Mouse (Mus musculus) common myeloid progenitor, adult 5-6 weeks (primary cell): ENCODE data around the gene Enc1. TPM values are rescaled to one million over a fixed set of nuclear protein-coding genes. Genes with fewer than 3 reads are reported as not detected.

Experiments used
- ATAC-seq: replicated peaks from 2 replicates; pipeline ENCODE4 v1.8.0; 2016; ENCODE audit warnings: low read depth, mild to moderate bottlenecking, moderate TSS enrichment, inconsistent platforms; ENCODE audit not compliant: poor library complexity, severe bottlenecking
- total RNA-seq: library from RNA; stranded (forward); fragments of 200-1000, 187-1606 nt; gene quantifications from 2 replicates; pipeline ENCODE4 v1.2.3, GENCODE M21; 2017

The Enc1 gene
- total RNA-seq = 2.4 and 4.8 TPM in 2 replicates

- ATAC-seq = peak; percentile 76
Observed at GRCm38 (mm10) chr13:97240965-97241786, at the start of gene Enc1. Gene Enc1 (plus strand): TSS chr13:97241105.

DNA sequence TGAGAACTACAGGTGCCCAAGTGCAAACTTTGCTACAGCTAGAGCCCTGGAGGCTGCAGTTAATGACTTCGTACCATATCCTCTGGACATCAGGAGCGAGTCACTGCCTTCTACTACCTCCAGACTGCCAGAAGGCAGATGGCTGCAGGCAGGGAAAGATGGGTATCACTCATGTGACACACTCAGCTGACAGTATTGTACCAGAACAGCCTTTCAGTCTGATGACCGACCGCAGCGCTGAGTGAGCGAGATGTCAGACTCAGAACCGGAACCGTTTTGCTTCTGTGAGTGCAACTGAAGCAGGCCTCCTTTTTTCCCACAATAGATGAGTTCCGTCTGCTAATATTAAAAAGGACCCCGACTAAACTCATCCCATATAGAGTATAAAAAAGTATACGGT is 48.3 kb upstream of the Enc1 start:
- ATAC-seq = no peak

DNA sequence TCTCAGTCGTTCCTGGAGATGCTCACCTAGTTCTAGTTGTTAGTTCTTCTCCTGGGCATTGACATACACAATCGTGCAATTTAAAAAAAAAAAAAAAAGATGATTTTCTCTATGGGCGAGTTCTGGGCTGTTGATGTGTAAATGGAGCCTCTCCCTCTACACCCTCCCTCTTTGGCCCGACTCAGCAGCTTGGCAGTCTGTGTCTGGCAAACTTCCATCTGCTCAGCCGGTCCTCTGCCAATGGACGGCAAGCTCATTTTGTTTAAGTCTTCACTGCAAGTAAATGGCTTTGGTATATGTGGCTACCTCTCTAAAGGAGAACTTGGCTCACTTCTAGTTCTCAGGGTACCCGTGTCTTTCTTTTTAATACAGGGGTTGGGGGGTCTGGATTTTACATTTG is 47.5 kb upstream of the Enc1 start:
- ATAC-seq = no peak

- ATAC-seq = no peak
Observed at GRCm38 (mm10) chr13:97196186-97196924, 44.5 kb upstream of the Enc1 start.

DNA sequence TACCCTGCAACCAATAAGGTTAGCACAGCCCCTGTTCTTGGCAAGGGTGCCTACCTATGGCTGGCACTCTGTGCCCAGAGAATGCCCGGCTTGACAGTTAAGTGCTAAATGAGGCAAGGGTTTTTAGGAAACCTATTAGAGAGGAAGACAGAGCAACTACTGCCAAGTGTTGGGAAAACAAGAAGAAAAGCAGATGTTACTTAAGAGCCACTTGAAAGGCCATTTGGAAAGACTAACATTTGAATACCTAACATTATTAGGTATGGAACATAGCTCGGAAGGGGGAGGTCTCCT is 44.0 kb upstream of the Enc1 start:
- ATAC-seq = no peak

DNA sequence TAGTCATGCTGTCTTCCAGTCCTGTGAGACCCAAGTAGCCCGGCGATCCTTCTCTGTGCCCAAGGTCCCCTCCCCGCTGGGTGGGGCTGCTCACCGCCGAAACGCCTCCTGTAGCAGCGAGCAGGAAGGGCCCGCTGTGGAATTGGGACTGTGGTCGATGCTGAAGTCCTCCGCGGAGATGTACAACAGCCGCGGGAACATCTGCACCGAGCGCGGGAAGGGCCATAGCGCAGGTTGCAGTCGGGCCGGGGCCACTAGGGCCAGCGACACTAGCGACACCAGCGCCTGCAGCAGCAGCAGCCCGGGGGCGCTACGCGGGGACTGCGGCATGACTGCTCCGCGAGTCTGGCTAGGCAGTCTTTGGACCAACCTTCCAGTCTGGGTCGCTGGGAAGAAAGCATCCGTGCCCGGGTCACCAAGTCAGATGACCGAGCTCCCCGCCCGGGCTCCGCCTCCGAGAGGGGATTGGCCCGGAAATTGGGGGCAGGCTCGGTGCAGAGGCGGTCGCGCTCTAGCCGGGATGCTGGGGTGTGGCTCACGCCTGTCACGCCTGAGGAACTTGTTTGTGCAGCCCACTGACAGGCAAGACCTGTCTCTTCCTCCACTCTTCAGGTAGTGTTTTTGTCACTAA is 42.9 kb upstream of the Enc1 start, which contains the start of gene Hexb:
Hexb (minus strand) TSS at position 426 of the 631 bp plus-strand sequence.
- peak; percentile 99 for ATAC-seq

DNA sequence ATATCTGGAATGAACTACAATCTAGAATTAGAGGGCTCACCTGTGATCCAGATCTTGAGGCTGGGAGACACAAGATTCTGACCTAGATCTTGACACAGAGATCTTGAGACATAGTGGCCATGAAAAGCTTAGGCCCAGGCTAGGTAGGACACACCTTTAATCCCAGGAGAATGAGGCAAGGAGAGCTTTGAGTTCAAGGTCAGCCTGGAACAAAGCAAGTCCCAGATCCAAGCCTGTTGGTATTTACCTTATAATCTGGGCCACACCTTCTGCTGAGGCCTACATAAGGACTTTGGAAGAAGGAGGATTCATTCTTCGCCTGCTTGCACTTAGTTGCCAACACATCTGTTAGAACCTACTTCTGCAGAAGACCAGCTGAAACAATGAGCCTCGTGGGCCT is 41.8 kb upstream of the Enc1 start:
- ATAC-seq = no peak

GRCm38 (mm10) chr13:97201076-97201475 is 39.8 kb upstream of the Enc1 start:
- ATAC-seq = no peak

GRCm38 (mm10) chr13:97201896-97202295 is 39.0 kb upstream of the Enc1 start:
- ATAC-seq = no peak

- peak; percentile 90 for ATAC-seq
Observed at GRCm38 (mm10) chr13:97205052-97205701, 35.7 kb upstream of the Enc1 start.

DNA sequence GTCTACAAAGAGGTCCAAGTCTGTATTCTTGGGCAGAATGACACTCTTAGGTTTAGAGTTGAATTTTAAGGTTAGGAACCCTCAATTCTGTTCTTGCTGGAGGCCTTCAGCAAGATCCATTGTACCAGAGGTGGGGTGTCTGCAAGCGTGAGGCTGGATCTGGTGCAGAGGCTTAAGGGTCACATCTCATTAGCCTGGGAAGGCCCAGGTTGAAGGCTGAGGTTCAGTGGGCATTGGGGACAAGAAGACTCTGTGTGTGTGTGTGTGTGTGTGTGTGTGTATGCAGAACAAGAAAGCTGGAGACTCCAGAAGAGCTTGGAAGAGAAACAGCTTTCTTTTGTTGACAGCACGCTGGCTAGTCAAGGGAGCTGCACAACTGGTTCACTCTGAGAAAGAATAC is 34.9 kb upstream of the Enc1 start:
- ATAC-seq = no peak

GRCm38 (mm10) chr13:97207472-97208111 is 33.3 kb upstream of the Enc1 start:
- no peak for ATAC-seq

DNA sequence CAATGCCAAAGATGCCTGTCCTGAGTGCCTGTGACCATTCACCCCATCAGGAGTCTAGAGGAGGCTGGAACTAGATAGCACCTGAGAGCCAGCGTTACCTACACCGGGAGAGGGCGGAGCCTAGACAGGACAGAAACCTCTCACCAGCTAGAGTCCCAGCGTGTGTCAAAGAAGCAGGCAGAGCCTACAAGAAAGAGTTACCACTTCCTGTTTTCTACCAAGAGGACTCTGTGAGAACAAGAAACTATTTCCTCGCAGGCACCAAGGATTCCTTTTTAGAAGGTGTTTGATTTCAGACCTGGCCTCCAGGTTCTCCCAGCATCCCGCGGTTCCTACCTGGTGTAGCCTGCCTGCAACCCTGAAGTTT is 32.8 kb upstream of the Enc1 start:
- ATAC-seq = peak; percentile 62

DNA sequence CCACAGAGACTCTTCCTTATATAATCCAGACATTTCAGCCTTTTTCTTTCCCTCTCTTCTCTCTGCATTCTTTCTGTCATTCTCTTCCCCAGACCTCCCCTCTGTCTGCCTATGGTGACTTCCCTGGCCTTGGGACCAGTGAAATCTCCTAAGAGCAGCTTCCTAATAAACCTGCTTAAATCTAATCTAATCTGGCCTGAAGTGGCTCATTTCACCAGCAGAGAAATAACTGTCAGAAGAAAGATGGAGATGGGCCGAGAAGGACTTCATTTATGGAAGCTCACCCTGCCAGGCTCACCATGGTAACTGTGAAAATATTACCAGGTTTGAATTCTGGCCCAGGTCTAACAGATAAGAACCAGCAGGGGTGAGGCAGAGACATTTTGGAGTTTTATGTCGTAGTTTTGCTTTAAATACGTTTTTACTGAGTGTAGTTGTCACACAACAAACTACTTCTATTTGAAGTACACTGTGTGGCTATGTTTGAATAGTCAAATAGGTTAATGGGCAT is 32.4 kb upstream of the Enc1 start:
- ATAC-seq = no peak

- ATAC-seq = no peak
Observed at GRCm38 (mm10) chr13:97214583-97215268, 26.2 kb upstream of the Enc1 start.

DNA sequence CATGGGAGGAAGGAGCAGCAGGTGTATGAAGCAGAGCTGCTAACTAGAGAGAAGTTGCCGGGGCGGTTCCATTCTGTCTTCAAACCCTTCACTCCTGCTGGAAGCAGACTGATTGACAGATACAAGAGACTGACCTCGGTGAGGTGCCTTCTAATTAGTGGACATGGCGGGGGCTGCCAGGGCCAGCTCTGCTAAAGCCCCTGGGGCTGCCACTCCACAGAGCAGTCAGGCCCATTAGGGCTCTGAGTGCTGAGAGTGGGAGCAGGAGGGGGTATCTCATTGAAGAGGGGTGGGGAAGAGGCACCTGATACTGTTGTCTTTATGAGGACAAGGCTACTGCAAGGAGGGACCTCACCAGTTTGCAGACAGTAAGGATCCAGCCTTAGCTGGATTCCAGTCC is 25.3 kb upstream of the Enc1 start:
- no peak for ATAC-seq

DNA sequence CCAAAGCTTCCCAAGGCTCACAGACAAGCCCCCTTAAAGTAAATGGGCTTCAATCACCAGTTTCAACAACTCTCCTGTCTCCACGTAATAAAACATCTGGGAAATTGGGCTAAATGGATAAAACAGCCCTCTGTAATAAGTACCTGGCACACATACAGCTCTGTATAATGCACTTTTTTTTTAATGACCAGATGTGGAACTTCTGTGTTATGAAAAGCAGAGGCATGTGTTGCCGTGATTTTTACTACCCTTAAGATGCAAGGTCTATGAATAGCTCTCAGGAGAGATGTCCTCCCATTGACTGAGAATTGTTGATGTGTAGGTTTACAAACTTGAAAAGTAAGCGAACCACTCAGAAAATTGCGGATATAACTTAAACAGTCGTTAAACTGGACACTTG is 24.7 kb upstream of the Enc1 start:
- ATAC-seq = no peak

DNA sequence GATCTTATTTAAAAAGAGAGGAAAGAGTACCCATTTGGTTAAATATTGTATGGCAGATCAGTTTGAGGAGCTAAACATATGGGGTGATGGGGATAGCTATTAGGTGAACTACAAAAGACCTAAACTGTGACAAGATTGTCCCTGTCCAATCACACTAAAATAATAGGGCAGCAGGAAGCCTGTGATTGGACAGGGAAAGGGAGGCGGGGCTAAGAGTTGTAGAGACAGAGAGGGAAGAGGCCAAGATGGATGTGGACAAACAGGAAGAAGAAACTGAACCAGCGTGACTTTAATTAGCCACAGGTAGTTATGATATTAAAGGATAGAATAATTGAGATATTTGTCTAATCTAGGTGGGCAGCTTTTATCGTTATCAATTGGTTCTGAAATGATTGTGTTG is 20.9 kb upstream of the Enc1 start:
- no peak for ATAC-seq

- ATAC-seq = no peak
Observed at GRCm38 (mm10) chr13:97223856-97224255, 17.0 kb upstream of the Enc1 start.
